Mouse (Mus musculus) kidney, embryonic 16.5 days (tissue): Measurements from ENCODE around the gene Tmco4. TPM values are rescaled to one million over a fixed set of nuclear protein-coding genes. Genes with fewer than 3 reads are reported as not detected.
A peak's percentile ranks its signal among the peaks of the same experiment; 100 is the strongest.

Experiments
- ATAC-seq: fragments of 200-750 bp; cut with Nextera tagmentation; 2 replicates; pipeline ENCODE4 v1.8.0; 2017; ENCODE audit warnings: moderate TSS enrichment; ENCODE audit not compliant: low FRiP score, low TSS enrichment
- H3K27ac ChIP-seq: fragments of 300-500 bp; sonication (generic); 2 replicates; pipeline ENCODE4 v1.5.1; 2014; ENCODE audit warnings: low read length
- H3K27me3 ChIP-seq: fragments of 300-500 bp; sonication (generic); 2 replicates; pipeline ENCODE4 v1.6.1; 2014; ENCODE audit warnings: low read length, control low read depth, mixed read lengths; ENCODE audit not compliant: insufficient read depth
- H3K36me3 ChIP-seq: fragments of 300-500 bp; sonication (generic); 2 replicates; pipeline ENCODE4 v1.6.1; 2014; ENCODE audit warnings: low read length, control low read depth, mixed read lengths; ENCODE audit not compliant: insufficient read depth
- H3K4me1 ChIP-seq: fragments of 300-500 bp; sonication (generic); 2 replicates; pipeline ENCODE4 v1.6.1; 2014; ENCODE audit warnings: low read length, control low read depth, mixed read lengths; ENCODE audit not compliant: insufficient read depth
- H3K4me2 ChIP-seq: fragments of 300-500 bp; sonication (generic); replicated peaks from 2 replicates; pipeline ENCODE4 v1.6.1; 2014; ENCODE audit warnings: low read depth, low read length
- H3K4me3 ChIP-seq: fragments of 300-500 bp; sonication (generic); 2 replicates; pipeline ENCODE4 v1.5.1; 2014; ENCODE audit warnings: mild to moderate bottlenecking, low read length
- H3K9ac ChIP-seq: fragments of 300-500 bp; sonication (generic); replicated peaks from 2 replicates; pipeline ENCODE4 v1.6.1; 2014; ENCODE audit warnings: low read length
- H3K9me3 ChIP-seq: fragments of 300-500 bp; sonication (generic); 2 replicates; pipeline ENCODE4 v1.6.1; 2016; ENCODE audit warnings: low read length, control low read depth
- WGBS: fragments of 180-500 bp; shearing (Covaris S2); extraction: QIAGEN DNeasy Blood & Tissue Kit; methylation state at CpG from one replicate; pipeline ENCODE4 v1.1.7; 2014; 5-methylcytosine and 5-hydroxymethylcytosine counted together
- polyA plus RNA-seq: library from polyadenylated mRNA; unstranded; fragments of >200 nt; fragmentation: Nextera tagmentation; extraction: Ambion mirVana; gene quantifications from 2 replicates; pipeline ENCODE4 v1.2.1, GENCODE M21; 2015

Tmco4 gene
- polyA plus RNA-seq, 1 experiment from 2014 or later = 8.8 TPM

DNA sequence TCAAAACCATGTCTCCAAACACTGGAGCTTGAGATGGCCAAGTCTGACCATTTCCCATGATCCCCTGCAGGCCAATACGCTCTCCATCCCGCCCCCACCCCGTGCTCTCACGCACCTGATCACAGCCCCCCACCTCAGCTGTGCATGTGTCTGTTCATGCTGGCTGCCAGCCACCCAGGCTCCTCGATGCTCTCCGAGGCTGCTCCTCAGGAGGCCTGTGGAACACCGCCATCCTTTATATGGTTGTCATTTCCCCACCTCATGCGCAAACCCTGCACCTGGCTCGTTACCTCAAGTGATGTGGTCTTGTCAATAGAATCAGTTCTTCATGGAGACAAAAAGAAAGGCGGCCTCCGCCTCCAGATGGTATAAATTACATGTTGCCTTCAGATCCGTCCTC lies 59.8 kb downstream of the Tmco4 start:
- Histone ChIP-seq H3K4me3 (no peak overlapping the region), H3K9ac (no peak overlapping the region), H3K36me3 (peaks cover 7% of the 10 kb centered on the region; the same call in 1 of the 2 replicates), H3K27ac (no peak overlapping the region), H3K4me1 (peaks cover 6% of the 10 kb centered on the region), H3K9me3 (no peaks in the 10 kb centered on the region), H3K4me2 (no peak overlapping the region), H3K27me3 (no peaks in the 10 kb centered on the region)
- WGBS = 85% methylated on average over 12 of the region's 12 CpGs
- no peak for ATAC-seq

- WGBS = 89% methylated on average over 11 of the region's 11 CpGs
- Histone ChIP-seq H3K4me1 (peaks cover 15% of the 10 kb centered on the region), H3K4me3 (no peak overlapping the region), H3K27ac (no peak overlapping the region), H3K9me3 (no peaks in the 10 kb centered on the region), H3K9ac (no peak overlapping the region), H3K4me2 (no peak overlapping the region), H3K27me3 (no peaks in the 10 kb centered on the region), H3K36me3 (peaks cover 7% of the 10 kb centered on the region; the same call in 1 of the 2 replicates)
- ATAC-seq = no peak
These were observed 60.7 kb downstream of the Tmco4 start for GRCm38 (mm10) chr4:139033263-139034009.

DNA sequence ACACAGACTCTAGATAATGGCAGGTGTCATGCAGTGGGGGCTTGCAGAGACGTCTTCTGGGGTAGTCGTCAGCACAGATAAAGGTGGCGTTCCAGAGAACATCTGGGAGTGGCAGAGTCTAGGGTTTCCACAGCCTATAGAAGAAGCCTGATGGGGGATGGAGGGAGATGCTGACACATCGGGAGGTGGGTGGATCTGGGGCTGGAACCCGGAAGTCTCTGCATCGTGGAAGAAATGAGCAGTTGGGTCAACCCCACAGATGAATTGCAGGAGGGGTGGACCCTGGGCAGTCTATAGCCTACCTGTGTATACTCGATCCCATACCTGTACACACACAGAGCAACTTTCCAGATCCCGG lies 61.3 kb downstream of the Tmco4 start:
- Histone ChIP-seq H3K9me3 (no peaks in the 10 kb centered on the region), H3K27me3 (no peaks in the 10 kb centered on the region), H3K4me3 (no peak overlapping the region), H3K27ac (no peak overlapping the region), H3K4me1 (peaks cover 19% of the 10 kb centered on the region), H3K4me2 (no peak overlapping the region), H3K36me3 (peaks cover 7% of the 10 kb centered on the region; the same call in 1 of the 2 replicates), H3K9ac (no peak overlapping the region)
- 79% methylated on average over 8 of the region's 8 CpGs for WGBS
- no peak for ATAC-seq

DNA sequence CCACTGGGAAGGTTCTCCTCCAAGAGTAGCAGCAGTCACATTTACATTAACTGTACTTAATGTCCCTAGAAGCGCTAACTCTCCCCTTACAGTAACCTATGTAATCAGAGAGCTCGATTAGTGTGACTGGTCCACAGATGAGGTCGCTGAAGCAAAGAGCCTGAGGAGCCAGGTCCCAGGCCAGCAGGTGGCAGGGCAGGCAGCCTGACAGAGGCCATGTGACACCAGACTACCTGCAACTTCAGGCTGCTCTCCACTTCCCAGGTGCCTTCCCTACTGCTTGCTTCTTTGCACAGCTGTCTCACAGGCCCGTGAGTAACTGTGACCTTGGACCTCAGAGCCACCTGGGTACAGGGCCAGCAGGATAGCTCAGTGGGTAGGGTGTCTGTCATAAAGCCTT lies 61.9 kb downstream of the Tmco4 start:
- Histone ChIP-seq H3K4me3 (no peak overlapping the region), H3K4me2 (no peak overlapping the region), H3K27ac (no peak overlapping the region), H3K27me3 (no peaks in the 10 kb centered on the region), H3K9me3 (no peaks in the 10 kb centered on the region), H3K9ac (no peak overlapping the region), H3K36me3 (peaks cover 7% of the 10 kb centered on the region; the same call in 1 of the 2 replicates), H3K4me1 (peaks cover 19% of the 10 kb centered on the region)
- 32% methylated on average over 4 of the region's 4 CpGs for WGBS
- 0 out of 2 replicates have a peak, but pooled peaks have one; percentile 37 for ATAC-seq

DNA sequence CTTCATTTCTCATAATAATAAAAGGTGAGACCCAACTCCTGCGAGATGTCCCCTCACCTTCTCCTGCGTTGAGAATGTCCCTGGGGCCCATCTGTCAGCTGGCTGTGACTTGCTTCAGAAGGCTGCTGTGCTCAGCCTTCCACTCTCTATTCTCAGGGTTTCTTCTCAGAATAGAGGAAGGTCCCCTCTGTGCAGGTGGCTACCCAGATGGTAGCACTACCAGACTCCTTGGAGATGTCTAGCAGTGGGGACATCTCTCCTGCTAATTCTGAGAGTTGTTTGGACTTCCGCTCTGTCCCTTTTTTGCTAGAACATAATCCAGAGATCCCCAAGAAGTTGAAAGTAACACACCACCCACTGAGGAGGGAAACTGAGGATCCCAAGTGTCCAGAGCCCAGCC lies 62.3 kb downstream of the Tmco4 start:
- no peak overlapping the region for H3K9ac ChIP-seq
- no peaks in the 10 kb centered on the region for H3K27me3 ChIP-seq
- H3K4me1 ChIP-seq = peaks cover 20% of the 10 kb centered on the region
- ATAC-seq = no peak
- H3K27ac ChIP-seq = no peak overlapping the region
- H3K4me2 ChIP-seq = no peak overlapping the region
- 94% methylated on average over 3 of the region's 3 CpGs for WGBS
- H3K36me3 ChIP-seq = peaks cover 7% of the 10 kb centered on the region; the same call in 1 of the 2 replicates
- H3K9me3 ChIP-seq = no peaks in the 10 kb centered on the region
- H3K4me3 ChIP-seq = no peak overlapping the region

GRCm38 (mm10) chr4:139035799-139036198 lies 63.1 kb downstream of the Tmco4 start:
- Histone ChIP-seq H3K4me3 (no peak overlapping the region), H3K27ac (no peak overlapping the region), H3K4me2 (no peak overlapping the region), H3K36me3 (peaks cover 7% of the 10 kb centered on the region; the same call in 1 of the 2 replicates), H3K9ac (no peak overlapping the region), H3K27me3 (no peaks in the 10 kb centered on the region), H3K4me1 (peaks cover 22% of the 10 kb centered on the region), H3K9me3 (no peaks in the 10 kb centered on the region)
- no peak for ATAC-seq
- WGBS = 94% methylated on average over 3 of the region's 3 CpGs

GRCm38 (mm10) chr4:139037795-139038607 lies 65.3 kb downstream of the Tmco4 start:
- H3K27me3 ChIP-seq = no peaks in the 10 kb centered on the region
- H3K4me1 ChIP-seq = peaks cover 22% of the 10 kb centered on the region
- H3K4me2 ChIP-seq = no peak overlapping the region
- 44% methylated on average over 17 of the region's 17 CpGs for WGBS
- peak overlapping the region; percentile 44 for H3K27ac ChIP-seq
- no peak overlapping the region; the same call in 1 of the 2 replicates for H3K9ac ChIP-seq
- H3K4me3 ChIP-seq = no peak overlapping the region
- peaks cover 7% of the 10 kb centered on the region; the same call in 1 of the 2 replicates for H3K36me3 ChIP-seq
- H3K9me3 ChIP-seq = no peaks in the 10 kb centered on the region
- ATAC-seq = no peak; the same call in 1 of the 2 replicates

DNA sequence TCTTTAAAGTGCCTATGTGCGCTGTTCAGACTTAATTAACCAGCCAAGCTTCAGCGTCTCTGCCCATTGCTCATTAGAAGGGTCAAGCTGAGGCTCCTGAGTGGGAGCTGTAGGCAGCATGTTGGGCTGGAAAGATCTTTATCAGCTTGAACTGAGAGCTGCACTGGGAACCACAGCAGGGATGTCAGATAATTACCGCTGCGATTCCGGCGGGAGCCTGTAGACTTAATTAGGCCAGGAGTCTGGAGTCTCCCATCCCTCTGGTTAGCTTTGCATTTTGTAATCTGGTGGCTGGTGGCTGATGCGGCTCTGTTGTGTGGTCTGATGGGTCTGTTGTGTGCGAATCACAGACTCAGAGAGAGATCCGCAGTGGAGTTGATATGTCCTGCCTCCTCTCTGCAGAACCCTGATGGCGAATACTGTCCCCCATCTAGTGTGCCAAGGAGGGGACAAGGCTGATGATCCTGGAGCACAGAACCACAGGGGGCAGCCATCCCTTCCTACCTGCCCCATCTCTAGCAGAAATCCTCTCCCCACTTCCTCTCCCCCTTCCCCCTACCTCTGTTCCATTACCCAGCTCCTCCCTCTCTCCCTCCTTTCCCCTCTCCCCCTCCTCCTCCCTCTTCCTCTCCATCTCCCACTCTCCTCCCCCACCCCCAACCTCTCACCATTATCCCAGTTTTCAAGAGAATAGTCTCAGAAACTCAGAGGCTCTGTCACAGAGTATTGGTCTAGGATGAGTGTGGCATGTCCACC lies 67.6 kb downstream of the Tmco4 start:
- no peak for ATAC-seq
- WGBS = 10% methylated on average over 10 of the region's 10 CpGs

GRCm38 (mm10) chr4:139042611-139043010 lies 69.9 kb downstream of the Tmco4 start:
- no peak for ATAC-seq
- Histone ChIP-seq H3K4me2 (no peak overlapping the region), H3K27ac (no peak overlapping the region), H3K4me3 (no peak overlapping the region), H3K4me1 (peaks cover 15% of the 10 kb centered on the region), H3K9me3 (0 out of 2 replicates have a peak, but pooled peaks cover 5% of the 10 kb centered on the region), H3K27me3 (no peaks in the 10 kb centered on the region), H3K9ac (no peak overlapping the region), H3K36me3 (no peaks in the 10 kb centered on the region)
- WGBS = 66% methylated on average over 5 of the region's 5 CpGs

More for the DNA sequence above, 67.6 kb downstream of the Tmco4 start:
- H3K27me3 ChIP-seq = no peaks in the 10 kb centered on the region
- H3K4me3 ChIP-seq = no peak overlapping the region
- H3K4me1 ChIP-seq = peaks cover 22% of the 10 kb centered on the region
- peaks cover 7% of the 10 kb centered on the region; the same call in 1 of the 2 replicates for H3K36me3 ChIP-seq
- H3K9me3 ChIP-seq = 0 out of 2 replicates have a peak, but pooled peaks cover 5% of the 10 kb centered on the region
- H3K9ac ChIP-seq = no peak overlapping the region
- no peak overlapping the region for H3K27ac ChIP-seq
- no peak overlapping the region for H3K4me2 ChIP-seq
